Mouse (Mus musculus): ENCODE results near the gene Paqr6. TPM values are rescaled to one million over a fixed set of nuclear protein-coding genes. Genes with fewer than 3 reads are reported as not detected.
A peak's percentile ranks its signal among the peaks of the same experiment; 100 is the strongest.

The Paqr6 gene
- polyA plus RNA-seq, 1 experiment from 2014 or later, result 3.2 TPM

GRCm38 (mm10) chr3:88403522-88404230 is 39.3 kb downstream of the Paqr6 start:
- no peak for ATAC-seq (replicated peaks; ENCODE audit: extremely low read depth, insufficient read depth, low FRiP score)
- Histone ChIP-seq H3K4me1 (ENCODE audit: control insufficient read depth, insufficient read depth, low read length) (peaks cover 4% of the 10 kb centered on the region), H3K4me3 (ENCODE audit: low read length) (no peak overlapping the region), H3K4me2 (ENCODE audit: low read depth, low read length) (no peak overlapping the region), H3K27ac (ENCODE audit: low read length) (no peak overlapping the region), H3K9ac (ENCODE audit: low read length) (no peak overlapping the region), H3K27me3 (ENCODE audit: control insufficient read depth, insufficient read depth, low read length) (no peaks in the 10 kb centered on the region), H3K9me3 (replicated peaks; ENCODE audit: control insufficient read depth, low read length) (no peaks in the 10 kb centered on the region), H3K36me3 (ENCODE audit: control insufficient read depth, insufficient read depth) (peaks cover 11% of the 10 kb centered on the region)
- 94% methylated on average over 10 of the region's 10 CpGs for WGBS

- Histone ChIP-seq H3K9ac (ENCODE audit: low read length) (no peak overlapping the region), H3K4me2 (ENCODE audit: low read depth, low read length) (no peak overlapping the region), H3K27me3 (ENCODE audit: control insufficient read depth, insufficient read depth, low read length) (no peaks in the 10 kb centered on the region), H3K27ac (ENCODE audit: low read length) (no peak overlapping the region), H3K9me3 (replicated peaks; ENCODE audit: control insufficient read depth, low read length) (no peaks in the 10 kb centered on the region), H3K4me3 (ENCODE audit: low read length) (no peak overlapping the region), H3K36me3 (ENCODE audit: control insufficient read depth, insufficient read depth) (peaks cover 6% of the 10 kb centered on the region; the same call in 1 of the 2 replicates), H3K4me1 (ENCODE audit: control insufficient read depth, insufficient read depth, low read length) (peaks cover 17% of the 10 kb centered on the region)
- 1% methylated on average over 2 of the region's 2 CpGs for WGBS
- 0 out of 2 replicates have a peak, but pooled peaks have one; percentile 9 for ATAC-seq (replicated peaks; ENCODE audit: extremely low read depth, insufficient read depth, low FRiP score)
These were observed 42.7 kb downstream of the Paqr6 start for GRCm38 (mm10) chr3:88407090-88407489.

GRCm38 (mm10) chr3:88407529-88407928 is 43.1 kb downstream of the Paqr6 start:
- Histone ChIP-seq H3K4me1 (ENCODE audit: control insufficient read depth, insufficient read depth, low read length) (peaks cover 17% of the 10 kb centered on the region), H3K36me3 (ENCODE audit: control insufficient read depth, insufficient read depth) (peaks cover 10% of the 10 kb centered on the region; the same call in 1 of the 2 replicates), H3K9ac (ENCODE audit: low read length) (peak overlapping the region; percentile 31; the same call in 1 of the 2 replicates), H3K27ac (ENCODE audit: low read length) (no peak overlapping the region), H3K9me3 (replicated peaks; ENCODE audit: control insufficient read depth, low read length) (no peaks in the 10 kb centered on the region), H3K4me2 (ENCODE audit: low read depth, low read length) (no peak overlapping the region), H3K4me3 (ENCODE audit: low read length) (no peak overlapping the region), H3K27me3 (ENCODE audit: control insufficient read depth, insufficient read depth, low read length) (no peaks in the 10 kb centered on the region)
- no peak for ATAC-seq (replicated peaks; ENCODE audit: extremely low read depth, insufficient read depth, low FRiP score)
- 53% methylated on average over 7 of the region's 7 CpGs for WGBS

GRCm38 (mm10) chr3:88408953-88409352 is 44.6 kb downstream of the Paqr6 start:
- ATAC-seq (replicated peaks; ENCODE audit: extremely low read depth, insufficient read depth, low FRiP score), result no peak
- H3K27ac ChIP-seq (ENCODE audit: low read length), result no peak overlapping the region; the same call in 1 of the 2 replicates

GRCm38 (mm10) chr3:88409741-88410644 is 45.6 kb downstream of the Paqr6 start, which contains the start of gene Pmf1:
Gene Pmf1, minus strand, starts transcription at chr3:88410331.
- peak; percentile 90 for ATAC-seq (replicated peaks; ENCODE audit: extremely low read depth, insufficient read depth, low FRiP score)
- H3K4me3 ChIP-seq (ENCODE audit: low read length), result peak within 1 kb of the TSS; percentile 71
- H3K4me1 ChIP-seq (ENCODE audit: control insufficient read depth, insufficient read depth, low read length), result peaks cover 17% of the 10 kb centered on the region
- no peaks in the 10 kb centered on the region for H3K27me3 ChIP-seq (ENCODE audit: control insufficient read depth, insufficient read depth, low read length)
- peak within 1 kb of the TSS; percentile 94 for H3K9ac ChIP-seq (ENCODE audit: low read length)
- 0% methylated on average over 54 of the region's 54 CpGs for whole genome bisulfite sequencing
- H3K36me3 ChIP-seq (ENCODE audit: control insufficient read depth, insufficient read depth), result peaks cover 6% of the 10 kb centered on the region; the same call in 1 of the 2 replicates
- peak within 1 kb of the TSS; percentile 85 for H3K4me2 ChIP-seq (ENCODE audit: low read depth, low read length)
- no peaks in the 10 kb centered on the region for H3K9me3 ChIP-seq (replicated peaks; ENCODE audit: control insufficient read depth, low read length)
- peak within 1 kb of the TSS; percentile 98 for H3K27ac ChIP-seq (ENCODE audit: low read length)

More at GRCm38 (mm10) chr3:88408953-88409352, 44.6 kb downstream of the Paqr6 start:
- peak overlapping the region; percentile 85 for H3K4me2 ChIP-seq (ENCODE audit: low read depth, low read length)
- H3K9me3 ChIP-seq (replicated peaks; ENCODE audit: control insufficient read depth, low read length), result no peaks in the 10 kb centered on the region
- H3K4me1 ChIP-seq (ENCODE audit: control insufficient read depth, insufficient read depth, low read length), result peaks cover 17% of the 10 kb centered on the region
- H3K36me3 ChIP-seq (ENCODE audit: control insufficient read depth, insufficient read depth), result peaks cover 7% of the 10 kb centered on the region; the same call in 1 of the 2 replicates
- 37% methylated on average over 5 of the region's 5 CpGs for WGBS
- peak overlapping the region; percentile 71 for H3K4me3 ChIP-seq (ENCODE audit: low read length)
- peak overlapping the region; percentile 94 for H3K9ac ChIP-seq (ENCODE audit: low read length)
- no peaks in the 10 kb centered on the region for H3K27me3 ChIP-seq (ENCODE audit: control insufficient read depth, insufficient read depth, low read length)

- Histone ChIP-seq H3K9me3 (replicated peaks; ENCODE audit: control insufficient read depth, low read length) (no peaks in the 10 kb centered on the region), H3K27me3 (ENCODE audit: control insufficient read depth, insufficient read depth, low read length) (no peaks in the 10 kb centered on the region), H3K4me2 (ENCODE audit: low read depth, low read length) (peak overlapping the region; percentile 85), H3K9ac (ENCODE audit: low read length) (peak overlapping the region; percentile 94), H3K36me3 (ENCODE audit: control insufficient read depth, insufficient read depth) (peaks cover 6% of the 10 kb centered on the region; the same call in 1 of the 2 replicates), H3K4me1 (ENCODE audit: control insufficient read depth, insufficient read depth, low read length) (peaks cover 17% of the 10 kb centered on the region), H3K4me3 (ENCODE audit: low read length) (peak overlapping the region; percentile 71), H3K27ac (ENCODE audit: low read length) (peak overlapping the region; percentile 98)
- no peak for ATAC-seq (replicated peaks; ENCODE audit: extremely low read depth, insufficient read depth, low FRiP score)
- WGBS, result 19% methylated on average over 7 of the region's 7 CpGs
These were observed 46.3 kb downstream of the Paqr6 start for GRCm38 (mm10) chr3:88410645-88411031.

GRCm38 (mm10) chr3:88411681-88412080 is 47.3 kb downstream of the Paqr6 start:
- Histone ChIP-seq H3K4me2 (ENCODE audit: low read depth, low read length) (no peak overlapping the region), H3K27me3 (ENCODE audit: control insufficient read depth, insufficient read depth, low read length) (no peaks in the 10 kb centered on the region), H3K36me3 (ENCODE audit: control insufficient read depth, insufficient read depth) (peaks cover 14% of the 10 kb centered on the region), H3K27ac (ENCODE audit: low read length) (no peak overlapping the region), H3K4me3 (ENCODE audit: low read length) (no peak overlapping the region), H3K9me3 (replicated peaks; ENCODE audit: control insufficient read depth, low read length) (no peaks in the 10 kb centered on the region), H3K9ac (ENCODE audit: low read length) (no peak overlapping the region), H3K4me1 (ENCODE audit: control insufficient read depth, insufficient read depth, low read length) (peaks cover 17% of the 10 kb centered on the region)
- ATAC-seq (replicated peaks; ENCODE audit: extremely low read depth, insufficient read depth, low FRiP score), result no peak
- 79% methylated on average over 4 of the region's 4 CpGs for WGBS

- no peak overlapping the region for H3K9ac ChIP-seq (ENCODE audit: low read length)
- WGBS, result 80% methylated on average over 11 of the region's 11 CpGs
- H3K9me3 ChIP-seq (replicated peaks; ENCODE audit: control insufficient read depth, low read length), result no peaks in the 10 kb centered on the region
- peaks cover 17% of the 10 kb centered on the region for H3K4me1 ChIP-seq (ENCODE audit: control insufficient read depth, insufficient read depth, low read length)
- no peak overlapping the region for H3K4me2 ChIP-seq (ENCODE audit: low read depth, low read length)
- H3K27me3 ChIP-seq (ENCODE audit: control insufficient read depth, insufficient read depth, low read length), result no peaks in the 10 kb centered on the region
- no peak overlapping the region for H3K4me3 ChIP-seq (ENCODE audit: low read length)
- peaks cover 14% of the 10 kb centered on the region for H3K36me3 ChIP-seq (ENCODE audit: control insufficient read depth, insufficient read depth)
- H3K27ac ChIP-seq (ENCODE audit: low read length), result no peak overlapping the region
- ATAC-seq (replicated peaks; ENCODE audit: extremely low read depth, insufficient read depth, low FRiP score), result no peak
These were observed 48.3 kb downstream of the Paqr6 start for GRCm38 (mm10) chr3:88412636-88413035.

Data from heart, embryonic 16.5 days (tissue).